Mouse (Mus musculus): ENCODE results near the gene Banf1. TPM values are rescaled to one million over a fixed set of nuclear protein-coding genes. Genes with fewer than 3 reads are reported as not detected.
A peak's percentile ranks its signal among the peaks of the same experiment; 100 is the strongest.

The Banf1 gene
- polyA plus RNA-seq (2014; fragmentation: Nextera tagmentation; extraction: Ambion mirVana) = 443 and 453 TPM in 2 replicates

GRCm38 (mm10) chr19:5367053-5367359 lies at the start of gene Banf1:
Gene Banf1, minus strand, starts transcription at chr19:5367168.
- ATAC-seq (replicated peaks; ENCODE audit: insufficient number of reproducible peaks, low FRiP score, low TSS enrichment) = no peak
- WGBS (ENCODE audit: insufficient replicate concordance) = 1% methylated on average over 33 of the region's 33 CpGs

GRCm38 (mm10) chr19:5414534-5414957 lies 47.6 kb upstream of the Banf1 start:
- Histone ChIP-seq H3K4me1 (ENCODE audit: control insufficient read depth, insufficient read depth, low read length) (0 out of 2 replicates have a peak, but pooled peaks cover 3% of the 10 kb centered on the region), H3K9me3 (replicated peaks; ENCODE audit: control insufficient read depth, low read length) (no peaks in the 10 kb centered on the region), H3K27ac (ENCODE audit: low read depth, low read length) (no peak overlapping the region), H3K36me3 (ENCODE audit: control insufficient read depth, insufficient read depth, low read length) (no peaks in the 10 kb centered on the region), H3K4me2 (no peak overlapping the region), H3K9ac (ENCODE audit: low read depth, low read length) (no peak overlapping the region), H3K4me3 (ENCODE audit: low read depth, low read length) (no peak overlapping the region), H3K27me3 (ENCODE audit: control insufficient read depth, insufficient read depth, low read length) (no peaks in the 10 kb centered on the region)
- ATAC-seq (replicated peaks; ENCODE audit: insufficient number of reproducible peaks, low FRiP score, low TSS enrichment) = no peak
- 60% methylated on average over 2 of the region's 2 CpGs for WGBS (ENCODE audit: insufficient replicate concordance)

More at GRCm38 (mm10) chr19:5367053-5367359, at the start of gene Banf1:
- H3K9ac ChIP-seq (ENCODE audit: low read depth, low read length) = peak within 1 kb of the TSS; percentile 83
- peak within 1 kb of the TSS; percentile 98 for H3K4me3 ChIP-seq (ENCODE audit: low read depth, low read length)
- peaks cover 30% of the 10 kb centered on the region for H3K36me3 ChIP-seq (ENCODE audit: control insufficient read depth, insufficient read depth, low read length)
- peak within 1 kb of the TSS; percentile 80 for H3K4me2 ChIP-seq
- H3K4me1 ChIP-seq (ENCODE audit: control insufficient read depth, insufficient read depth, low read length) = peaks cover 12% of the 10 kb centered on the region
- no peaks in the 10 kb centered on the region for H3K27me3 ChIP-seq (ENCODE audit: control insufficient read depth, insufficient read depth, low read length)
- H3K27ac ChIP-seq (ENCODE audit: low read depth, low read length) = peak within 1 kb of the TSS; percentile 93
- no peaks in the 10 kb centered on the region for H3K9me3 ChIP-seq (replicated peaks; ENCODE audit: control insufficient read depth, low read length)

- H3K36me3 ChIP-seq (ENCODE audit: control insufficient read depth, insufficient read depth, low read length) = no peaks in the 10 kb centered on the region
- no peak overlapping the region for H3K27ac ChIP-seq (ENCODE audit: low read depth, low read length)
- no peak overlapping the region for H3K4me2 ChIP-seq
- H3K4me3 ChIP-seq (ENCODE audit: low read depth, low read length) = no peak overlapping the region
- 0 out of 2 replicates have a peak, but pooled peaks cover 3% of the 10 kb centered on the region for H3K4me1 ChIP-seq (ENCODE audit: control insufficient read depth, insufficient read depth, low read length)
- no peak for ATAC-seq (replicated peaks; ENCODE audit: insufficient number of reproducible peaks, low FRiP score, low TSS enrichment)
- H3K9me3 ChIP-seq (replicated peaks; ENCODE audit: control insufficient read depth, low read length) = no peaks in the 10 kb centered on the region
- H3K9ac ChIP-seq (ENCODE audit: low read depth, low read length) = no peak overlapping the region
- 76% methylated on average over 4 of the region's 4 CpGs for WGBS (ENCODE audit: insufficient replicate concordance)
- no peaks in the 10 kb centered on the region for H3K27me3 ChIP-seq (ENCODE audit: control insufficient read depth, insufficient read depth, low read length)
Observed at GRCm38 (mm10) chr19:5413840-5414239, 46.9 kb upstream of the Banf1 start.

- H3K4me2 ChIP-seq = no peak overlapping the region
- H3K9me3 ChIP-seq (replicated peaks; ENCODE audit: control insufficient read depth, low read length) = no peaks in the 10 kb centered on the region
- H3K4me1 ChIP-seq (ENCODE audit: control insufficient read depth, insufficient read depth, low read length) = peaks cover 10% of the 10 kb centered on the region; the same call in 1 of the 2 replicates
- H3K27ac ChIP-seq (ENCODE audit: low read depth, low read length) = no peak overlapping the region
- no peak for ATAC-seq (replicated peaks; ENCODE audit: insufficient number of reproducible peaks, low FRiP score, low TSS enrichment)
- 60% methylated on average over 5 of the region's 5 CpGs for WGBS (ENCODE audit: insufficient replicate concordance)
- no peak overlapping the region for H3K4me3 ChIP-seq (ENCODE audit: low read depth, low read length)
- no peaks in the 10 kb centered on the region for H3K27me3 ChIP-seq (ENCODE audit: control insufficient read depth, insufficient read depth, low read length)
- no peak overlapping the region for H3K9ac ChIP-seq (ENCODE audit: low read depth, low read length)
- H3K36me3 ChIP-seq (ENCODE audit: control insufficient read depth, insufficient read depth, low read length) = no peaks in the 10 kb centered on the region
Observed at GRCm38 (mm10) chr19:5411961-5412360, 45.0 kb upstream of the Banf1 start.

- Histone ChIP-seq H3K27ac (ENCODE audit: low read depth, low read length) (no peak overlapping the region), H3K27me3 (ENCODE audit: control insufficient read depth, insufficient read depth, low read length) (no peaks in the 10 kb centered on the region), H3K4me1 (ENCODE audit: control insufficient read depth, insufficient read depth, low read length) (peaks cover 10% of the 10 kb centered on the region; the same call in 1 of the 2 replicates), H3K9ac (ENCODE audit: low read depth, low read length) (no peak overlapping the region), H3K9me3 (replicated peaks; ENCODE audit: control insufficient read depth, low read length) (no peaks in the 10 kb centered on the region), H3K36me3 (ENCODE audit: control insufficient read depth, insufficient read depth, low read length) (no peaks in the 10 kb centered on the region), H3K4me2 (no peak overlapping the region), H3K4me3 (ENCODE audit: low read depth, low read length) (no peak overlapping the region)
- ATAC-seq (replicated peaks; ENCODE audit: insufficient number of reproducible peaks, low FRiP score, low TSS enrichment) = no peak
- 69% methylated on average over 5 of the region's 5 CpGs for WGBS (ENCODE audit: insufficient replicate concordance)
Observed at GRCm38 (mm10) chr19:5410641-5411040, 43.7 kb upstream of the Banf1 start.

GRCm38 (mm10) chr19:5409068-5409467 lies 42.1 kb upstream of the Banf1 start:
- 0 out of 2 replicates have a peak overlapping the region, but pooled peaks have one; percentile 7 for H3K27ac ChIP-seq (ENCODE audit: low read depth, low read length)
- 83% methylated on average over 5 of the region's 5 CpGs for WGBS (ENCODE audit: insufficient replicate concordance)
- no peak overlapping the region for H3K4me3 ChIP-seq (ENCODE audit: low read depth, low read length)
- no peaks in the 10 kb centered on the region for H3K9me3 ChIP-seq (replicated peaks; ENCODE audit: control insufficient read depth, low read length)
- ATAC-seq (replicated peaks; ENCODE audit: insufficient number of reproducible peaks, low FRiP score, low TSS enrichment) = no peak
- peaks cover 7% of the 10 kb centered on the region; the same call in 1 of the 2 replicates for H3K4me1 ChIP-seq (ENCODE audit: control insufficient read depth, insufficient read depth, low read length)
- H3K36me3 ChIP-seq (ENCODE audit: control insufficient read depth, insufficient read depth, low read length) = no peaks in the 10 kb centered on the region
- H3K27me3 ChIP-seq (ENCODE audit: control insufficient read depth, insufficient read depth, low read length) = no peaks in the 10 kb centered on the region
- H3K4me2 ChIP-seq = no peak overlapping the region
- H3K9ac ChIP-seq (ENCODE audit: low read depth, low read length) = no peak overlapping the region

GRCm38 (mm10) chr19:5408057-5409001 lies 41.4 kb upstream of the Banf1 start:
- H3K27ac ChIP-seq (ENCODE audit: low read depth, low read length) = peak overlapping the region; percentile 7; the same call in 1 of the 2 replicates
- 82% methylated on average over 13 of the region's 13 CpGs for WGBS (ENCODE audit: insufficient replicate concordance)
- peaks cover 7% of the 10 kb centered on the region; the same call in 1 of the 2 replicates for H3K4me1 ChIP-seq (ENCODE audit: control insufficient read depth, insufficient read depth, low read length)
- H3K27me3 ChIP-seq (ENCODE audit: control insufficient read depth, insufficient read depth, low read length) = no peaks in the 10 kb centered on the region
- H3K4me3 ChIP-seq (ENCODE audit: low read depth, low read length) = no peak overlapping the region
- no peak overlapping the region for H3K9ac ChIP-seq (ENCODE audit: low read depth, low read length)
- no peak for ATAC-seq (replicated peaks; ENCODE audit: insufficient number of reproducible peaks, low FRiP score, low TSS enrichment)
- H3K4me2 ChIP-seq = peak overlapping the region; percentile 77
- no peaks in the 10 kb centered on the region for H3K36me3 ChIP-seq (ENCODE audit: control insufficient read depth, insufficient read depth, low read length)
- H3K9me3 ChIP-seq (replicated peaks; ENCODE audit: control insufficient read depth, low read length) = no peaks in the 10 kb centered on the region

- Histone ChIP-seq H3K27ac (ENCODE audit: low read depth, low read length) (peak overlapping the region; percentile 96), H3K27me3 (ENCODE audit: control insufficient read depth, insufficient read depth, low read length) (no peaks in the 10 kb centered on the region), H3K9ac (ENCODE audit: low read depth, low read length) (peak overlapping the region; percentile 90), H3K4me1 (ENCODE audit: control insufficient read depth, insufficient read depth, low read length) (peaks cover 7% of the 10 kb centered on the region; the same call in 1 of the 2 replicates), H3K9me3 (replicated peaks; ENCODE audit: control insufficient read depth, low read length) (no peaks in the 10 kb centered on the region), H3K4me3 (ENCODE audit: low read depth, low read length) (peak overlapping the region; percentile 68), H3K36me3 (ENCODE audit: control insufficient read depth, insufficient read depth, low read length) (no peaks in the 10 kb centered on the region), H3K4me2 (peak overlapping the region; percentile 77)
- 19% methylated on average over 7 of the region's 7 CpGs for WGBS (ENCODE audit: insufficient replicate concordance)
- ATAC-seq (replicated peaks; ENCODE audit: insufficient number of reproducible peaks, low FRiP score, low TSS enrichment) = peak; percentile 62
Observed at GRCm38 (mm10) chr19:5407133-5407532, 40.2 kb upstream of the Banf1 start.

All from heart, embryonic 11.5 days (tissue).